Mouse (Mus musculus) heart, adult 11 months (tissue): Measurements from ENCODE around the gene Slco6d1.
"Not testable (repeated sequence)": the region's sequence is repeated elsewhere in the genome, so short reads cannot be mapped to it uniquely, and the experiment has no call there.

Source experiments
- DNase-seq: peaks from one replicate; pipeline ENCODE4 v3.0.0; 2022

Slco6d1 gene

GRCm38 (mm10) chr1:98420824-98421223, at the start of gene Slco6d1:
TSS of gene Slco6d1 (plus strand) at chr1:98421124.
- no peak for DNase-seq

GRCm38 (mm10) chr1:98392001-98392400, 28.9 kb upstream of the Slco6d1 start:
- DNase-seq, result no peak

GRCm38 (mm10) chr1:98447929-98448328, 27.0 kb downstream of the Slco6d1 start:
- no peak for DNase-seq

- DNase-seq, result not testable (repeated sequence)
These were observed 38.3 kb downstream of the Slco6d1 start for GRCm38 (mm10) chr1:98459224-98459623.

GRCm38 (mm10) chr1:98476381-98476780, 55.5 kb downstream of the Slco6d1 start:
- not testable (repeated sequence) for DNase-seq

- no peak for DNase-seq
These were observed 58.3 kb downstream of the Slco6d1 start for GRCm38 (mm10) chr1:98479243-98479642.

GRCm38 (mm10) chr1:98505982-98506381, 85.1 kb downstream of the Slco6d1 start:
- DNase-seq, result no peak

GRCm38 (mm10) chr1:98522977-98523376, 102.1 kb downstream of the Slco6d1 start:
- no peak for DNase-seq

- no peak for DNase-seq
These were observed 102.6 kb downstream of the Slco6d1 start for GRCm38 (mm10) chr1:98523537-98523936.

GRCm38 (mm10) chr1:98528368-98528767, 107.4 kb downstream of the Slco6d1 start:
- not testable (repeated sequence) for DNase-seq

GRCm38 (mm10) chr1:98545372-98545771, 124.4 kb downstream of the Slco6d1 start:
- no peak for DNase-seq

- no peak for DNase-seq
These were observed 133.5 kb downstream of the Slco6d1 start for GRCm38 (mm10) chr1:98554388-98554787.

- no peak for DNase-seq
These were observed 144.8 kb downstream of the Slco6d1 start for GRCm38 (mm10) chr1:98565701-98566100.
